Mouse (Mus musculus): ENCODE measurements around the gene Uncx. TPM values are rescaled to one million over a fixed set of nuclear protein-coding genes. Genes with fewer than 3 reads are reported as not detected.

Gene Uncx
- polyA plus RNA-seq, 1 experiment from 2014 or later = not detected

DNA sequence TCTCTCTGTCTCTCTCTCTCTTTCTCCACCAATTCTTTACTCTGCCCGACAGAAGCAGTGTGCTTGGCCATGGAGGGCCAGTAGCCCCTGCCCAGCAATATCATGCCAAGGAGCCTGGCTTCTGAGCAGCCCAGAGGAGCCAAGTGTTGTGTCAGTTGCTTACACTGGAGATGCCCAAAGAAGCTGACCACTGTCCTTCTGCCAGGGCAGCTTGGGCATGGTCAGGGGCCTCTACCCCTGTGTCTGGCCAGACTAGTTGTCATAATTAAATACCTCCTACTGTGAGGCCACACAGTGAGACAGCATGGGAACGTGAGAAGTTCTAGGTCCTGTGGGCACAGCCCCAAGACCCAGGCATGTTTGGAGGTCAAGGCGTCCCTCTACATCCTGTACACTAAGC, 49.6 kb downstream of the Uncx start:
- Histone ChIP-seq H3K4me3 (ENCODE audit: low read depth, low read length) (no peak overlapping the region), H3K36me3 (replicated peaks; ENCODE audit: insufficient read depth, low read length) (no peaks in the 10 kb centered on the region), H3K27ac (ENCODE audit: low read depth) (no peak overlapping the region), H3K4me2 (ENCODE audit: low read depth, low read length) (no peak overlapping the region), H3K27me3 (ENCODE audit: insufficient read depth, low read length) (peaks cover 19% of the 10 kb centered on the region), H3K9me3 (ENCODE audit: low read length) (no peaks in the 10 kb centered on the region), H3K9ac (replicated peaks) (no peak overlapping the region), H3K4me1 (ENCODE audit: insufficient read depth) (no peaks in the 10 kb centered on the region)
- TF ChIP-seq CTCF (IDR thresholded peaks at IDR 0.05; ENCODE audit: low read depth) (no peak), EP300 (IDR thresholded peaks at IDR 0.05; ENCODE audit: low read depth) (no peak)
- no peak for DNase-seq
- 49% methylated on average over 3 of the region's 3 CpGs for WGBS (ENCODE audit: insufficient replicate concordance)
- ATAC-seq = no peak

- Histone ChIP-seq H3K9ac (replicated peaks) (no peak overlapping the region), H3K27me3 (ENCODE audit: insufficient read depth, low read length) (peaks cover 24% of the 10 kb centered on the region), H3K4me2 (ENCODE audit: low read depth, low read length) (no peak overlapping the region), H3K27ac (ENCODE audit: low read depth) (no peak overlapping the region), H3K9me3 (ENCODE audit: low read length) (no peaks in the 10 kb centered on the region), H3K4me1 (ENCODE audit: insufficient read depth) (no peaks in the 10 kb centered on the region), H3K4me3 (ENCODE audit: low read depth, low read length) (no peak overlapping the region), H3K36me3 (replicated peaks; ENCODE audit: insufficient read depth, low read length) (no peaks in the 10 kb centered on the region)
- ATAC-seq (no peak), DNase-seq (no peak)
- WGBS (ENCODE audit: insufficient replicate concordance) = 14% methylated on average over 21 of the region's 21 CpGs
- TF ChIP-seq EP300 (IDR thresholded peaks at IDR 0.05; ENCODE audit: low read depth) (no peak), CTCF (IDR thresholded peaks at IDR 0.05; ENCODE audit: low read depth) (no peak)
Measured at GRCm38 (mm10) chr5:139593746-139594145, 50.5 kb downstream of the Uncx start.

DNA sequence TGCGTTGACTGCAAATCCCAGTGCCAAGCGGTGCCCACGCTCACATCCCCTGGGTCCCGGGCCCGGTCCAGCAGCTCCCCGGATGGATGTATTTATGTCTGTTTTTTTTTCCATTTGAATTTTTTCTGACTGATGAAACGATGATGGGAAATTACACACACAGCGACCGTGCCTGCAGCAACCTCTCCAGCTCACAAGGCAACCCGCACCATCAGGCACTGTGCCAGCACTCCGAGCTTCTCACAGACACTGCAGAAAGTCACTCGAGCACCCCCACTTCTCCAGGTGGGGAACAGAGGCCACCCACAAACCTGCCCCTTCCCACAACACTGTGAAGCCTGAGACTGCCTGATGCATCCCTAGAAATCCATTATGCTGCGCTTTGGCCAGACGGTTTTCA, 51.7 kb downstream of the Uncx start:
- Histone ChIP-seq H3K4me2 (ENCODE audit: low read depth, low read length) (no peak overlapping the region), H3K27ac (ENCODE audit: low read depth) (no peak overlapping the region), H3K27me3 (ENCODE audit: insufficient read depth, low read length) (peaks cover 37% of the 10 kb centered on the region), H3K4me3 (ENCODE audit: low read depth, low read length) (no peak overlapping the region), H3K4me1 (ENCODE audit: insufficient read depth) (no peaks in the 10 kb centered on the region), H3K9me3 (ENCODE audit: low read length) (no peaks in the 10 kb centered on the region), H3K9ac (replicated peaks) (no peak overlapping the region), H3K36me3 (replicated peaks; ENCODE audit: insufficient read depth, low read length) (no peaks in the 10 kb centered on the region)
- ATAC-seq (no peak), DNase-seq (no peak)
- WGBS (ENCODE audit: insufficient replicate concordance) = 83% methylated on average over 14 of the region's 14 CpGs
- TF ChIP-seq EP300 (IDR thresholded peaks at IDR 0.05; ENCODE audit: low read depth) = no peak
- TF ChIP-seq CTCF (IDR thresholded peaks at IDR 0.05; ENCODE audit: low read depth) = no peak

Other genes with a start within 250 kb of the Uncx start
- gene Adap1, start 217.9 kb upstream of the Uncx start, polyA plus RNA-seq (2015; fragmentation: Nextera tagmentation; extraction: Ambion mirVana) = 3.7 and 4.3 TPM in 2 replicates
- 34.4 and 37.1 TPM in 2 replicates for gene Cox19, start 192.1 kb upstream of the Uncx start, polyA plus RNA-seq (2015; fragmentation: Nextera tagmentation; extraction: Ambion mirVana)
- not detected in 2 replicates for gene Cyp2w1, start 190.9 kb upstream of the Uncx start, polyA plus RNA-seq (2015; fragmentation: Nextera tagmentation; extraction: Ambion mirVana)
- 14.5 and 14.7 TPM in 2 replicates for gene Gpr146, start 165.8 kb upstream of the Uncx start, polyA plus RNA-seq (2015; fragmentation: Nextera tagmentation; extraction: Ambion mirVana)
- 1.9 and 2.0 TPM in 2 replicates for gene C130050O18Rik, start 138.2 kb upstream of the Uncx start, polyA plus RNA-seq (2015; fragmentation: Nextera tagmentation; extraction: Ambion mirVana)
- 0.09 and 0.11 TPM in 2 replicates for gene Gper1, start 120.3 kb upstream of the Uncx start, polyA plus RNA-seq (2015; fragmentation: Nextera tagmentation; extraction: Ambion mirVana)
- 7.5 and 9.5 TPM in 2 replicates for gene 3110082I17Rik, start 83.0 kb upstream of the Uncx start, polyA plus RNA-seq (2015; fragmentation: Nextera tagmentation; extraction: Ambion mirVana)
- gene Zfand2a, start 58.9 kb upstream of the Uncx start, polyA plus RNA-seq (2015; fragmentation: Nextera tagmentation; extraction: Ambion mirVana) = 1.8 TPM in 2 replicates
- gene Micall2, start 192.8 kb downstream of the Uncx start, polyA plus RNA-seq (2015; fragmentation: Nextera tagmentation; extraction: Ambion mirVana) = 4.9 and 5.8 TPM in 2 replicates
- 5.6 and 6.4 TPM in 2 replicates for gene Ints1, start 232.2 kb downstream of the Uncx start, polyA plus RNA-seq (2015; fragmentation: Nextera tagmentation; extraction: Ambion mirVana)
- gene Mafk, start 248.0 kb downstream of the Uncx start, polyA plus RNA-seq (2015; fragmentation: Nextera tagmentation; extraction: Ambion mirVana) = 15.7 and 19.1 TPM in 2 replicates

All from liver, postnatal 0 days (tissue).